Mouse (Mus musculus): Measurements from ENCODE around the gene Spock3.
"Not testable (repeated sequence)": the region's sequence is repeated elsewhere in the genome, so short reads cannot be mapped to it uniquely, and the experiment has no call there.

Gene Spock3

DNA sequence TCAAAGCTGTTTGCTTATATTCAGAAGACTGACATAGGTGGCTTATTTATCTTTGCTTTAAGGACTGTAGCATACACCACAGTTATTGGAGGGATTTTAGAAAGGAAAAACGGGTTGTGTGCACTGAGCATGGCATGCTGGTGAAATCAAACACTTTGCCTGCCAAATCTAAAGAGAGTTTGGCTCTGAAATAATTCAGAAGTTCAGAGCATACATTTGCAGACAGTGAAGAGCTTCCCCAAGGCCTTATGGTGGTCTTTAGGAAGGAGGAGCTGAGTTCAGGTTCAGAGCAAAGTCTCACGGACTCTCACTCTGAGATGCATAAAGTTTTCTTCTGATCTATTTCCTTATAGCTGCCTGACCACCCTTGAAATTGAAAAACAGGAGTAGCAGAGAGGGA lies at the start of gene Spock3:
Gene Spock3, plus strand, starts transcription at position 301 of the 400 bp plus-strand sequence.
- DNase-seq (ENCODE audit: low spot score): no peak

DNA sequence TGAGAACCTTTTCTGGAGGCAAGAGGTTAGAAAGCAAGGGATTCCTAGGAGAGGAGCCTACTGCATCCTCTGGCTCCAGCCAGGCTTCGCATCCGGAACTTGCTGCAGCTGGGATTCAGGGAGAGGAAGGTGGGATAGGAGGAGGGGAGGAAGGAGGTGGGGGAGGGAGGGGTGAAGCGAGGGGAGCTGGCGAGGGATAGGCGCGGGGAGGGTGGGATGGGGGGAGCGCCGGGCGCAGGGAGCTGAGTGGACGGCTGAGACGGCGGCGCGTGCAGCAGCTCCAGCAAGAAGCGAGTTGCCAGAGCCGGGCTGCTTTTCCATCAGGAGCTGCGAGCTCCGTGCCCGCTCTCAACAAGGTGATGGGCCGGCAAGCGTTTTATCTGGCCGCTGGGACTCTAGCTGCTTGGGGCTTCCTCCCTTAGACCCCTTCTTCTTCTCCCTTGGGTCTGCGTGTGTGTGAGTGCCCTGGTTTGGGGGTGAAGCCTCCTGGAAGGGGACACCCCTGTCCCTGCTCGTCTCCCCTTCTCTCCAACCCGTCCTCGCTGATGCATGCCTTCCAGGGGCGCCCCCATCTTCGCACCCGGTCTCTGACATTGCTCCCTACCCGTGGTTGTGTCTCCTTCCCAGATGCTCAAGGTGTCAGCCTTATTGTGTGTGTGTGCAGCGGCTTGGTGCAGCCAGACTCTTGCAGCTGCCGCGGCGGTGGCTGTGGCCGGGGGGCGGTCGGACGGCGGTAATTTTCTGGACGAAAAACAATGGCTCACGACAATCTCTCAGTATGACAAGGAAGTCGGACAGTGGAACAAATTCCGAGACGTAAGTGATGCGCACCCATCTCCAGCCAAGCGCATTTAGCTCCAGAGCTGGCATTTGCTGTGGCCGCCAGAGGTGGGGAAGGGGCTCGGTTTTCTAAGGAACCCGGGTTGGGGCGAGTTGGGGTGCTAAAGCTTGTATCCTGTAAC lies 645 bp downstream of the Spock3 start:
- no peak for DNase-seq (ENCODE audit: low spot score)

DNA sequence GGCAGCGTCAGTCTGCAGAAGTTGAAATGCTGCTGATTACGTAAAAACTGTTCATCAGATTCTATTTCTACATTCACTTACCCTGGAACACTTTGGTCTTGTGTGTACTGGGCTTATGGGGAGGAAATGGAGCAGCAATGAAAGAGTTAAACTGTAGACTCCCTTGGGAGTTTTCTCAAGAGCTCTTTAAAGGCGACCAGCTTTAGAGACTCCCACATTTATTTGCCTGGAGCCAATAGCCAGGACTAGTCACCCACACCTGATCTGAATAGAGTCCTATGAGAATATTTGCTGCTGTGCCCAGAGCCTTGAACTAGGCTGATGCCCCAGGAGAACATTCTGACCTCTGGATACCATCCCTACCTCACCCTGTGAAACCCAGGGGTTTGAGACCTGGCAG lies 1.7 kb downstream of the Spock3 start:
- no peak for DNase-seq (ENCODE audit: low spot score)

DNA sequence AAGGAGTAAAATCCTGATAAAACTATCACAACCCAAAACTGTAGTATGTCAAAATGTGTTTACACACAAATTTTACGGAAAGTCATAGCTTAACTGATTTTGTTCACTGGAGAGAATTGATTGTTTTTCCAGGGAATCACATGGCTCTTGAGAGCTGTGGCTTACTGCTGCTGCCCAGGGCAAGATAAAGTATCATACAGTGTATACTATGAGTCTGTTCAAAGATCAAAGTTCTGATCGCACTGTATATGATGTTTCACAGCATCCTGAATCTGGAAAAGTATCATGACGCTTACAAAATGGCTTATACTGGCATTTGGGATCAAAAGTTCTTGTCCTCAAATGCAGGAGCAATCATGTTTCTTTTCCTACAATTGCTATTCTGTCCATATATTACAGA lies 11.8 kb downstream of the Spock3 start:
- DNase-seq (ENCODE audit: low spot score): no peak

DNA sequence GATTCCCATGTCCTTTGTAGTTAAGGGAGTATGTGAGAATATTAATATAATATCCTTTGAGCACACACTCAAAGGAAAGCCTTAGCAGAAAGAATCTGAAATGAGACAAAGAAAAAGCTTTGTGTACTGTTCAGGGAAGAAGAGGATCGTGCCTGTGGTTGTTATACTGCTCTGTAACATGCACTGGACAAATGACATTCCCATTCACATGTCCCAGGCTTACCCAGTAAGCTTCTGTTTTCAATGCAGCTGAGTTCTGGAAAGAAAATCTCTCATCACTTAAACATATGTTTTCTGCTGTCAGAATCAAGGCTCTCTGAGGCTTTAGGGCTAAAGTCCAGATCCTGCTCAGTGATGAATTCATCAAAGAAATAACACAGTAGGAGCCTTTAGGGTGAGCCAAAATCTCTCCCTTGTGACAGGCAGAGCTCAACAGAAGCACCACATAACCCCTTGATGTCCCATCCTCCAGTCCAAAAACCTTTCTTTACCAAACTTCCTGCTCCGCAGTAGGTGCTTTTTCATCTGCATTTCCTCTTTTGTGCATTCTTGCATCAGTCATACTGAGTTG lies 19.1 kb downstream of the Spock3 start:
- no peak for DNase-seq (ENCODE audit: low spot score)

DNA sequence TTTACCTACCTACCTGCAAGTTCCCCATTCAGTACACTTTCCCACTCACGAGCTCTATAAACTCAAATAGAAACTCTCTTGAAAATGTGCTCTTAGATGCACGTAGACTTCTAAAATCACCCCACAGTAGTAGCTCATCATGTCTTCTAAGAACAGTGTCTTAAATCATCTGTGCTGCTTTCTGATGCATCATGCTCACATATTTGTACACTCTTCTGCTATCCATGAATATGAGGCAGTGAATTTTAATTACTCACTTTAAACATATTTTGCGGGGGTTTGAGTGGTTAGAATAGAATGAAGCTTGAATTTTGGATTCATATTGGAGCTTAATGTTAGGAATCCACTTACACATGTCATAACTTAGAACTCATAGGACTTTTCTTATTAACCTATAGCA lies 138.2 kb downstream of the Spock3 start:
- DNase-seq (ENCODE audit: low spot score): no peak

DNA sequence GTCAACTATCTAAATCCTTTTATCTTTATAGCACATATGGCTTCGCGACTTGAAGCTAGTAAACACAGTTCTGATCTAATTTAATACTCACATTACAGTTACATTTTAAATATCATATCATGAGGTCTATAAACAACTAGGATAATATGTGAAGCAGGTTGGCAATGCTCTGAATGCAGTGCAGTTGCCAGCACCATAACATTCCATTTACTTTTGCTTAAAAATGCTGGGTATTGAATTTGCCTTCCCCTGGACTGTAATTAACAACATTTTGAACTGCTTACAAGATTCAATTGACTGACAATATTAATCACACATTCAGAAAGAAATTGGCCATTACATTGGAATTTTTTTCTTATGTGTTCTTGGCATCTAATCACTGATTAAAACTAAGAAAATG lies 147.4 kb downstream of the Spock3 start:
- no peak for DNase-seq (ENCODE audit: low spot score)

DNA sequence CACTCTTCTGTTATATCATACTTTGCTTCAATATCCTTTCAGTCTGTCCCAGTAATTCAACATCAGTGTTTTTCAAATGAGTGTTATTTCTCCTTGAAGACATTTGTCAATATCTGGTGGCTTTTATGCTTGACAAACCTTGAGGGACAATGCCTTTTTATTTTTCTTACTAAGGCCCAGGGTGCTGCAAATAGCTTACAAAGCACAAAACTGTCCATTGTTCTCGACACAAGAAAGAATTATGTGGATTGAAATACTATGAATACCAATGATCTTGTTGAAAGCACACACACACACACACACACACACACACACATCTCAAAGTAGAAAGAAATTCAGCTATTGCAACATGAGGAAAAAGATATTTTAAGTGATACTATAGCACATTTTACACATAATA lies 159.0 kb downstream of the Spock3 start:
- no peak for DNase-seq (ENCODE audit: low spot score)

DNA sequence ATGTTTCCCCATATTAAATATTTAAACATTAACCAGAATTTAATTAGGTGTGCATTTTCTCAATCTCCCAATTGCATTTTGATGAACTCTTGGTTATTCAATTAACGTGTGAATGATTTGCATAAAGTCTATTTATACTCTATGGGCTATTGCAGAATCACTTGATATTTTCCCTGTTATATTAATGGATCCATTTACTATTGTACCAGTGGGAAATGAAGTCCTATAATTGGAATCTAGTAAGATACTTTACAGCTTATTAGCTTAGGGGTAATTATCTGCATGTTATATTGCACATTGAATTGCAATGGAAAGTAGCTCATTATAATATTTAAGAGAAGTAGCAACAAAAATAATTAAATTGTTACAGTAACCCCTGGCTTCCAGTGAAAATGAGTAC lies 162.1 kb downstream of the Spock3 start:
- no peak for DNase-seq (ENCODE audit: low spot score)

DNA sequence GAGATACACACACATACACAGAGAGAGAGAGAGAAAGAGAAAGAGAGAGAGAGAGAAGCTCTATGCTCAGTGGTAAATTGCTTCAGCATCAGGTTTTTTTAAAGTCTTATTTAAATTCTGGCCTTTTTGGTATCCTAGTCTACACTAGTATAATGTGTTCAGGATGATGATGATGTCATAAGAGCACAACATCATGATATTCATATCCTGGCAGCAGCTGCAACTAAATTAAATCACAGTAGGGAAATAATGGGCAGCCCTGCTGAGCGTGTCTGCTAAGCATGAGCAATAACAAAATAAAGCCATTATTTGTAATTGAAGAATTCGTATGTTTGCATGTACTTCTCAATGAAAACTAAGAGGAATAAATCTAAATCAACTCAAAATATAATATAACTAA lies 169.7 kb downstream of the Spock3 start:
- no peak for DNase-seq (ENCODE audit: low spot score)

DNA sequence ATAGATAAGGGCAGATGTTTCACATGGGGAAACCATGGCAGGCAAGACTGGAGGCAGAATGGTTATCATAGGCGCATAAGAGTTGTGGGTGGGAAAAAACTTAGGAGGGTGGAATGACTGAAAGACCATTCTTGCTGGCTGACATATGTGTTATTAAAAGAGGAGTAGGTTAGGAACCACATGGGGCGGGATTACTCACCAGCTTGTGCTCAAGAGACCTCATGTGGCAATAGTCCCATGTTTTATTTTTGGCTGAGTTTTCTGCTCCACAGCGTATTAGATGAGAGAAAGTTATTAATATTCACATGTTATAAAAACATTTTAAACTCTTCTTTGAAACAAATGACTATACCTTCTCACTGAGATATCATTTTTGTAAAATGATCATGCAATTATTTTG lies 184.6 kb downstream of the Spock3 start:
- DNase-seq (ENCODE audit: low spot score): no peak

DNA sequence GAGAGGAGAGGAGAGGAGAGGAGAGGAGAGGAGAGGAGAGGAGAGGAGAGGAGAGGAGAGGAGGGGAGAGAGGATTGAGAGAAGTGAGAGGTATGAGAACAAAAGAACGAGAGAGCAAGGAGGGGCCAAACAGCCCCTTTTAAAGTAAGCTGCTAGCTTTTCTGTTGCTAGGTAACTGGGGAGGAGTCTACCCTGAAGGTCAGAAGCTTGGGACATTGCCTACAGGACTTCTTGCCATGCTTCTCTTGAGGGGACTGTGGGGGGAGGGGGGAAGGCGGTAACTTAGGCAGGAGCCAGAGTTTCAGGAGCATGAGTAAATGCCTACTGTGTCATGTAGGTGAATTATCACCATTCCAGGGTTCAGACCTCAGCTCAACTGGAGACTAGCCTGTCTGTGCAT lies 213.1 kb downstream of the Spock3 start:
- DNase-seq (ENCODE audit: low spot score): not testable (repeated sequence)

DNA sequence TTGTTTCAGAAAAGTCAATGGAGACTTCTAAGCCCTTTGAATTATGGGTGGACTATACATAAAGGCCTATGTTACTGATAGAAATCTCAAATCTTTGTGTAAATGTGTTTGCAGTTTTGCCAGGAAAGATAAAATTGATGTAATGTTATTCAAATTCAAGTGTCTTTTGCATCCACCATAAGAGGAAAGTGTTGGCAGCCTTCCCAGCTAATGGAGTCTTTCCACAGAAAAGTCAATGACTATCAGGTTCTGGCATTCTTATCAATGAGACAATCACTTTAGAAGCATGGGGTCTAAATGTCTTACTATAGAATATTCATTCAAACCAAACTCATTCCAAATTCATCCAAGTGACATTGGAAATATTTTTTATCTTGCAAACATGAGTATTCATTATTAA lies 214.5 kb downstream of the Spock3 start:
- DNase-seq (ENCODE audit: low spot score): no peak

DNA sequence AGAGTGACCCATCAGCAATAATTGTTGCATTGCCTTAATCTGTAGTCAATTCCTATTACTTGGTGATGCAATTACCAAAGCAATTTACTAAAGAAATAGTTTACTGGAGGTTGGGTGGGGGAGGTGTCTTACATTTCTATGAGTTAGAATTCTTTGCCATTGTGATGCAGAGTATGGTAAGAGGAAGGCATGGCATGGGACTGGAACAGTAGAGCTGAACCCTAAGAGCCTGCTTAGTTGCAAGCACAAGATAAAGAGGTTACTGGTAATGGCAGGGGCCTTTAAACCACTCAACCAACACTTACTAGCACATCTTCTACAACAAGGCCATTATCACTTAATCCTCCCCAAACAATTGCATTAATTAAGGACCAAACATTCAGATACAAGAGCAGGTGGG lies 219.1 kb downstream of the Spock3 start:
- DNase-seq (ENCODE audit: low spot score): no peak

DNA sequence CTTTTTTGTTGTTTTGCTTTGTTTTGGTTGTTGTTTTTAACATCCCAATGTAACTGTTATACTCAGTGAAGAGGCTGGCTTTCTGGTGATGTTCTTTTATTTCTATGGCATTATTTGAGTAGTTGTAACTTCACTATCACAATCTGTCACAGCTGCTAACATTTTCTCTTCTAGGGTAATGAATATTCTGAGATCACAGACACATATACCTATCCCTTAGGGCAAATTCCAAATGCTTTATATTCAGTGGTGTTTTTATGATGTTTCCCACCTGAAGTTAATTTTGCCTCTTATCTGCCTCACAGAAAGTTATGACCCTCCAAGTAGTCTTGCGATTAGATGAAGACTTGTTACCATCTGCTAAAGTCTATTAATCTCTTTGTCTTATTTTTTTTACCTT lies 230.5 kb downstream of the Spock3 start:
- DNase-seq (ENCODE audit: low spot score): no peak

DNA sequence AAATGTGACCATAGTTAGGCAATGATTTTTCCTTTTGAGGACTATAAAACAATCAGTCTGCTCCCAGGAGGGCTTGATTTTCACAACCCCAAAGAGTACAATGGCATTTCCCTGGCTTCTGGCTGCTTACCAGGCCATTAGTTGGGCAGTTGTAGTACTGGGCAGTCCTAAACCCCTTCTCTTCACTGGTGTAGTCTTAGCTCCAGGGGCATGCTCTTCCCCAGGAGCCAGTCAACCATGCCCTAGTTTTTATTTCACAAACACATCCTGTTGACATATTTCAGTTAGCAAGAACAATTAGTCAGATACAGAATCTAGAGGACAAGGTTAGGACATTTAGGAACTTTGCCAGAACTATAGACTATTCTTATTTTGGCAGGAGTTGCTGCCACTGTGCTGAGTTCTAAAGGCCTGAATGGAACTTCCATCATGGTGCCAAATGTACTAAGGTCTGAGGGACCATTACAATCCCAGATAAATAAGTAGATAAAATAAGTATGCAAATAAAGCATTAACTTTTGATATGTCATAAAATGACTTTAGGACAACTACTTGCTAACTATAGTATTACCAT lies 308.1 kb downstream of the Spock3 start:
- DNase-seq (ENCODE audit: low spot score): no peak

DNA sequence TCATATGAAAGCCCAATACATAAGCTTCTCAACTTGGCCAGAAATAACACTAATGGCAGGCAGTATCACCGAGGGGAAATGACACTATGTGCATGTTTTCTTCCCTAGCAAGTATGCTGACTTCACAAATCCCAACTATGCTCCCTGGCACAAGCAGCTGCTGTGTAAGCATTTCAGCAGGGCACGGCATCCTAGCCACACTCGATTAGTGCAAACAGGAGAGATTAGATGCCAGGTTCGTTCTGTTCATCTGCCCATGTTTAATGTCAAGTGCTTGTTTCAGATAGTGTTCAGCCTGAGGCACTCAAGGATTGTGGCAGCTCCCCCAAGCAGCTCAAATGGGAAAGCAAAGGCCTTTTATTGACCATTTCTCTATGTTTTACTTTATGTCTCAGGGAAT lies 311.7 kb downstream of the Spock3 start:
- DNase-seq (ENCODE audit: low spot score): no peak

DNA sequence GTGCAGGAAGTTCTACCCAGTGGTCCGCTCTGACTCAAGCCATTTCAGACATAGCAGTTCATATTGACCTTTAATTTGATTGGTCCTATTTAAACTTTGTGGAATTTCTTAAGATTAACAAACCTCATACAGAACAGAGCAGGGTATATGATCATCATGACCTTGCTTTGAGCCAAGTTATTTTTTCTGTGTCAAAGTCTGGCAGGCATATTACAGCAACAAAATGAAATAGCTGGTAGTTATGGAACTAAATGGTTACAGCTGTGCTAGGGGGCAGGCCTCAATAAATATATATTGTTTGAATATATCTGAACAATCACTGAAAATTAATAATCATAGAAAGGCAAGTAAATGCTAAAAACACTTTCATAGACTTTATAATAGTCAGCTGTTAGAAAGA lies 384.6 kb downstream of the Spock3 start:
- no peak for DNase-seq (ENCODE audit: low spot score)

DNA sequence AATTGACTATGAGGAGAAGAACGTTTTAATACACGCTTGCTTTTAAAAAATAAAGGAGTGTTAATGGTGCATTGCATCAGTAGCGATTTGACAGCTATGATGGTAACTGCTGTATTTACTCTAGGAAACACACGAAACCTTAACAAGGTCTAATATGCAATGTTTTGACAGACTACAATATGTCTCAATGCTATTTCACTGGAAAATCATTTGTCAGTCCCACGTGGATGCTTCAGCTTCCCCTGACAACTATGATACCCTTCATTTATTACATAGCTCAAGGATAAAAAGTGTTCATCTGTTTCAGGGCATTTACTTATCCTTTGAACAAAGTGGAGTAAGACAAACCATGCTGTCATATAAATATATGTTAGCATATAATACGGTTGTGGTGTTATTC lies 417.8 kb downstream of the Spock3 start:
- DNase-seq (ENCODE audit: low spot score): no peak

DNA sequence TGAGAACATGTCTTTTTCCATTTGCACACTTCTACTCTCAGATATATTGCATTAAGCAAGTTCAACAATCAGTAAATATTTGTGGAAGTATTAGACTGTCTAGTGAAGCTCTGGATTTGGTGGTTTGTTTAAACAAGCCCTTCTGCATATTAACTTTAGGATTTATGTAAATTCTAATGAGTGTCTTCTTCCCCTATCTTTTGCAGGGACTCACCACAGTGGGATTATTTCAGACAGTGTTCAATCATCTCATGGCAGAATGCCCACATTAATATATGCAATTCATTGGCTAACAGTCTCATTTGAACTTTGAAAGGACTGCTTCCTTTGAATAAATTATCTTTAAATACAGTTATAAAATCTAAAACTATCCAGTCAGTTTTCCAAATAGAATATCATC lies 446.9 kb downstream of the Spock3 start:
- DNase-seq (ENCODE audit: low spot score): no peak
